Mouse (Mus musculus) cerebellum, adult 11-12 months (tissue): ENCODE results near the gene Rbpjl.

Experiments
- DNase-seq: peaks from one replicate; pipeline ENCODE4 v3.0.0; 2022

Gene Rbpjl

GRCm38 (mm10) chr2:164402906-164403305 is at the start of gene Rbpjl:
Gene Rbpjl, plus strand, starts transcription at chr2:164403141.
- DNase-seq = peak; percentile 24

GRCm38 (mm10) chr2:164353356-164353755 is 49.6 kb upstream of the Rbpjl start:
- no peak for DNase-seq

GRCm38 (mm10) chr2:164356177-164356967 is 46.6 kb upstream of the Rbpjl start:
- DNase-seq = no peak

GRCm38 (mm10) chr2:164358373-164358772 is 44.6 kb upstream of the Rbpjl start:
- DNase-seq = no peak

GRCm38 (mm10) chr2:164359031-164359430 is 43.9 kb upstream of the Rbpjl start:
- no peak for DNase-seq

- no peak for DNase-seq
Measured at GRCm38 (mm10) chr2:164359668-164360067, 43.3 kb upstream of the Rbpjl start.

DNA sequence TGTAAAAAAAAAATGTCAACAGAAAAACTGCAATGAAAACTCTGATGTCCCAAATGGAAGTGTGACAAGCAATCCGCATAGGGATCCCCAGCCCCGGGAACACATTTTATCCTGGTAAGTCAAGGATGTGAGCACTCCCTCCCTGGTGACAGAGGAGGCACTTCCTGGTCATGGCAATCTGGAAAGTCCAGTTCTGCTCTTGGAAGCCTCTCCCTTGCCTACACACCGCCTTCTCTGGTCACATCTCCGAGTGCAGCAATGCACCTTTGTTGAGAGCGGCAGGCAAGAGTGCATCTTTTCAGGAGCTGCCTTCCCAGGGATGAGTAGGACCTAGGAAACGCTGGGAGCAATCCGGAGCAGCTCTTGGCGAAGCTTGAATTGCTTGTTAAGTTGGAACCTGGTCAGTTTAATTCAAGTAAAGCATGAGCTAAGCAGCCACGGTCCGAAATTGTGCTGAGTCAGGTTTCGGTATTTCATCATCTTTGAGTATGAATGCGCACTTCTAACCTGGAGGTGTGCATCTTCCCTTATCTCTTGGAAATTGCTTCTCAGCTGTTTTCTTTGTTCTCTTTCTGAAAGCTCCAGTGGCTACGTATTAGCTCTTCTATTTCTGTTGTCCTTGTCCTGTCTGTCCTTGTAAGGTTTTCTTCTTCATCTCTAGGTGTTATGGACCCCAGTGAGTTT is 41.8 kb upstream of the Rbpjl start:
- DNase-seq = no peak

- no peak for DNase-seq
Measured at GRCm38 (mm10) chr2:164366947-164367346, 36.0 kb upstream of the Rbpjl start.

- DNase-seq = no peak
Measured at GRCm38 (mm10) chr2:164368620-164369105, 34.3 kb upstream of the Rbpjl start.

- DNase-seq = no peak
Measured at GRCm38 (mm10) chr2:164371371-164371770, 31.6 kb upstream of the Rbpjl start.

GRCm38 (mm10) chr2:164372408-164373053 is 30.4 kb upstream of the Rbpjl start:
- DNase-seq = no peak

DNA sequence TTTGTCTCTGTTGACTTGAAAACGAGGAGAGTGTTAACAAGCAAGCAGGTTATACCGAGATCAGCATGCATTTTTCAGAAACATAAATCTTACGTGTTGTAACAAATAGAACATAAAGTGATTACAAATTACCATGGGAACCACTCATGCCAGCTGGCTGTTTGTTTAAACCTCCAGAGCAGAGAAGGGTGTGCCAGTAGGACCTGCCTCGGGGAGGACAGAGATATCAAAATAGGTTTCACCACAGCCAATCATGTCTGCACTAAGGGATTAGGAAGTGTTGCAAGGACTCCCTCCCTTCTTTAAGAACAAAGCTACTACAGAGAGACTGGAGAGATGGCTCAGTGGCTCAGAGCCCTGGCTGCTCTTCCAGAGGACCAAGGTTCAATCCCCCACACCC is 29.8 kb upstream of the Rbpjl start:
- DNase-seq = no peak

GRCm38 (mm10) chr2:164377478-164378426 is 25.2 kb upstream of the Rbpjl start:
- no peak for DNase-seq

GRCm38 (mm10) chr2:164381726-164382125 is 21.2 kb upstream of the Rbpjl start:
- DNase-seq = no peak

GRCm38 (mm10) chr2:164382971-164383370 is 20.0 kb upstream of the Rbpjl start:
- DNase-seq = no peak

- DNase-seq = no peak
Measured at GRCm38 (mm10) chr2:164383656-164384399, 19.1 kb upstream of the Rbpjl start.

DNA sequence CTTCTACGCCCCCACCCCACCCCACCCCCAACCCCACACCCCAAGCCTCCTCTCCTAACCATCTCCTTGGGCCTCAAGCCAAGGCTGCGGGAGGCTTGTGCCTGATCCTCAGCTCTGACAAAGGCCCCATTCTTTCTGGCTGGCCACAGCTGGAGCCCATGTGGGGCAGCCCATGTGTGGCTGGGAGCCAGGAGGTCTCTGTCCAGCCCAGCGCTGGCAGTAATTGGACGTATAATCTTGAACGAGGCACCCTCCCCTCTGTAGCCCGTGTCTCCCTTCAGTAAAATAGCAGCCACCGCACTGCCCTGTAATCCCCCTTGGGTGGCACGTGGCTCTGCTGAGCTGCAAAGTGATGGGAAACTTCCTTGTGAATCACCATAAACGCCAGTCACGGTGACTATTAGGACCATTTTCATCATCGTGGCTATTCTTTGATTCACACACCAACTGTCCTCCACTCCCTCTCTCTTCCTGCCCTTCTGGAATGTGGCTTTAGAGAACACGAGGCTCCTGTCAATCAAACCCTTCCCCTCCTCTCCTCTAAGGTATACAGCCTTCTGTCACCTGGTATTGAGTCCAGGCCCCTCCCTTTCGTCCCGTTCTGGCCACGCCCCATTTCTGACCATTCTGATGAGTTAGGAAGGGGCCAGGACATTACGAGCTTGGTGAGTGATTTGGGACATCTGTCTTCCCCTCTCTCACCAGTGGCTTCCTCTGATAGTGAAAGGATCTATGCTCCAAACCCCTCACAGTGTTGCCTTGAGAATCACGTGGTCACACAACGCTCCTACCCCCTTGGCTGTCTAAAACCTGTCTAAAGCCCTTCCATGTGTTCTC is 16.8 kb upstream of the Rbpjl start:
- no peak for DNase-seq

DNA sequence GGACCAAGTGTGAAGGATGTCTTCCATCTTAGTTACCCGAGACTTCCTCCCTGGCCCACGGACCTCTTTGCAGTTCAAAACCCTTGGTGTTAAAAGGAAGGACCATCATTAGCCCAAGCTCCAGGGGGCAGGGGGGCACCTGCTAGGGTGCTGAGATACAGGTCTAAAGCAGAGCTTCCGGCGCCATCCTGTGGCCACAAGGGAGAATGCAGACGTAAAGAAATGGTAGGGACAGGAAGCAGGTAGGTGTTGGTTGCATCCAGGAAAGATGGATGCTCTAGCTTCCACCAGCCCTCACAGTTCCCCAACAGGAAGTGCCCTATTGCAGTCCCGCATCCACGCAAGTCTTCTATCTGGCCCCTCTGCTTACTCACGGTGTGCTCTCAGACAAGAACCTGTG is 16.0 kb upstream of the Rbpjl start:
- DNase-seq = peak; percentile 16

DNA sequence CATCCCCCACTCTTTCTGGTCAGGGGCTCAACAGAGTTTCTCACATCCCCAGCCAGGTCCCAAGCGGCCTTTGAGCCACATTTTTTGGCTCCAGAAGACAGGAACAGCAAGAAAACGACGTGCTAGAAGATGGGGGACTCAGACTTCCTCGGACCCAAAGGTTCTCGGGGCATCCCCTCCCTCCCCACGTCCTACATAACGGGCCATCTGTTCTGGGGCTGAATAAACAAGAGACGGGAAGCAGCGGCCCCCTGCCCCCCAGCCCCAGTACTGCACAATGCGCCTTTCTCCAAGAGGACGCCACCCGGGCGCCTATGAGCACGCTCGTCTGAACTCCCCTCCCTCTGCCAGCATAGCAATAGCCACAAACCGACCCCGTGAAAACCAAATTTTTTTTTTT is 13.9 kb upstream of the Rbpjl start, which contains the start of gene Slpi:
TSS of gene Slpi (minus strand) at position 76 of the 400 bp plus-strand sequence.
- peak; percentile 25 for DNase-seq

DNA sequence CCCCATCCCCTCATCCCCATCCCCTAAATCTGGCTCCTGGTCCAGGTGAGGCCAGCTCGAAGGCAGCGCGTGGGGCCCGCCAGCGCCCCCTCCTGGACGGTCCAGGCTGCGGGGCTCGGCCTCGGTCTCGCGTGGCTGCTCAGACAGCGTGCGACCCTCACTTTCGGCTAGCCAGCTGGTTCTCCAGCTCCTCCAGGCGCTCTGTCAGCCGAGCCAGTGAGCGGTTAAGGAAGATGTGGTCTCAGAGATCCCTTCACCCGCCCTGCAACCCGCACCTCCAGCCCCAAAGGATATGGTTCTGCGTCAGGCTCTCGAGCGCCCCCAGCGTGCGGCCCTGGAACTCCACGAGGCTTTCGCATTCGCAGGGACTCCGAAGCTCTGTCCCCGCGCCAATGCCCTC is 13.4 kb upstream of the Rbpjl start:
- DNase-seq = peak; percentile 72

- no peak for DNase-seq
Measured at GRCm38 (mm10) chr2:164393126-164393525, 9.8 kb upstream of the Rbpjl start.
